Mouse (Mus musculus) lung, embryonic 14.5 days (tissue): Measurements from ENCODE around the gene Cst8. TPM values are rescaled to one million over a fixed set of nuclear protein-coding genes. Genes with fewer than 3 reads are reported as not detected.

Experiments used
- ATAC-seq: fragments of 200-750 bp; cut with Nextera tagmentation; 2 replicates; pipeline ENCODE4 v1.8.0; 2017; ENCODE audit warnings: mild to moderate bottlenecking, moderate TSS enrichment, moderate library complexity; ENCODE audit not compliant: insufficient read depth
- DNase-seq: peaks from one replicate; pipeline ENCODE4 v3.0.0-alpha.2; 2015
- H3K27ac ChIP-seq: fragments of 300-500 bp; sonication (generic); 2 replicates; pipeline ENCODE4 v1.5.1; 2014; ENCODE audit warnings: low read depth, mild to moderate bottlenecking, moderate library complexity
- H3K27me3 ChIP-seq: fragments of 300-500 bp; sonication (generic); 2 replicates; pipeline ENCODE4 v1.6.1; 2014; ENCODE audit warnings: low read length, control low read depth; ENCODE audit not compliant: insufficient read depth
- H3K36me3 ChIP-seq: fragments of 300-500 bp; sonication (generic); 2 replicates; pipeline ENCODE4 v1.6.1; 2014; ENCODE audit warnings: control low read depth; ENCODE audit not compliant: insufficient read depth
- H3K4me1 ChIP-seq: fragments of 300-500 bp; sonication (generic); 2 replicates; pipeline ENCODE4 v1.6.1; 2014; ENCODE audit warnings: antibody characterized with exemption, control low read depth; ENCODE audit not compliant: insufficient read depth
- H3K4me2 ChIP-seq: fragments of 300-500 bp; sonication (generic); 2 replicates; pipeline ENCODE4 v1.6.1; 2014; ENCODE audit warnings: mild to moderate bottlenecking
- H3K4me3 ChIP-seq: fragments of 300-500 bp; sonication (generic); 2 replicates; pipeline ENCODE4 v1.5.1; 2014; ENCODE audit warnings: low read depth, low read length
- H3K9ac ChIP-seq: fragments of 300-500 bp; sonication (generic); 2 replicates; pipeline ENCODE4 v1.6.1; 2014
- H3K9me3 ChIP-seq: fragments of 300-500 bp; sonication (generic); 2 replicates; pipeline ENCODE4 v1.6.1; 2016; ENCODE audit warnings: low read depth, low read length, control low read depth
- CTCF ChIP-seq: IDR thresholded peaks from 2 replicates; pipeline ENCODE4 v1.5.1; 2016; ENCODE audit warnings: antibody characterized with exemption, low read depth
- WGBS: fragments of 180-500 bp; shearing (Covaris S2); extraction: QIAGEN DNeasy Blood & Tissue Kit; methylation state at CpG from one replicate; pipeline ENCODE4 v1.1.7; 2014; 5-methylcytosine and 5-hydroxymethylcytosine counted together
- polyA plus RNA-seq: library from polyadenylated mRNA; unstranded; fragments of >200 nt; fragmentation: Nextera tagmentation; extraction: Ambion mirVana; gene quantifications from 2 replicates; pipeline ENCODE4 v1.2.1, GENCODE M21; 2014

Gene Cst8
- polyA plus RNA-seq, 1 experiment from 2014 or later: not detected

GRCm38 (mm10) chr2:148789142-148789541 is 9.4 kb upstream of the Cst8 start, which contains the start of gene Cst12:
Gene Cst12 (plus strand): TSS chr2:148789361.
- H3K27ac ChIP-seq: no peak within 1 kb of the TSS
- no peak for TF ChIP-seq CTCF
- ATAC-seq (no peak), DNase-seq (no peak)
- no peaks in the 10 kb centered on the region for H3K9me3 ChIP-seq
- no peaks in the 10 kb centered on the region for H3K27me3 ChIP-seq
- no peak within 1 kb of the TSS for H3K4me2 ChIP-seq
- 87% methylated on average over 6 of the region's 6 CpGs for WGBS
- no peaks in the 10 kb centered on the region for H3K4me1 ChIP-seq
- H3K9ac ChIP-seq: no peak within 1 kb of the TSS
- H3K4me3 ChIP-seq: no peak within 1 kb of the TSS
- no peaks in the 10 kb centered on the region for H3K36me3 ChIP-seq

GRCm38 (mm10) chr2:148801491-148801921 is 2.9 kb downstream of the Cst8 start:
- no peaks in the 10 kb centered on the region for H3K36me3 ChIP-seq
- ATAC-seq (no peak), DNase-seq (no peak)
- no peaks in the 10 kb centered on the region for H3K9me3 ChIP-seq
- H3K4me2 ChIP-seq: no peak overlapping the region
- H3K4me3 ChIP-seq: no peak overlapping the region
- H3K27ac ChIP-seq: no peak overlapping the region
- no peaks in the 10 kb centered on the region for H3K27me3 ChIP-seq
- no peak for TF ChIP-seq CTCF
- no peaks in the 10 kb centered on the region for H3K4me1 ChIP-seq
- no peak overlapping the region for H3K9ac ChIP-seq
- WGBS: 51% methylated on average over 3 of the region's 3 CpGs

GRCm38 (mm10) chr2:148806696-148807095 is 8.1 kb downstream of the Cst8 start:
- Histone ChIP-seq H3K9ac (no peak overlapping the region), H3K4me3 (no peak overlapping the region), H3K27me3 (no peaks in the 10 kb centered on the region), H3K4me2 (no peak overlapping the region), H3K9me3 (no peaks in the 10 kb centered on the region), H3K27ac (no peak overlapping the region), H3K36me3 (no peaks in the 10 kb centered on the region), H3K4me1 (no peaks in the 10 kb centered on the region)
- 72% methylated on average over 6 of the region's 6 CpGs for WGBS
- ATAC-seq (no peak), DNase-seq (no peak)
- no peak for TF ChIP-seq CTCF

- H3K27ac ChIP-seq: no peak within 1 kb of the TSS
- TF ChIP-seq CTCF: no peak
- no peak within 1 kb of the TSS for H3K9ac ChIP-seq
- H3K4me1 ChIP-seq: no peaks in the 10 kb centered on the region
- H3K4me3 ChIP-seq: no peak within 1 kb of the TSS
- no peaks in the 10 kb centered on the region for H3K36me3 ChIP-seq
- ATAC-seq (no peak), DNase-seq (no peak)
- no peak within 1 kb of the TSS for H3K4me2 ChIP-seq
- H3K27me3 ChIP-seq: no peaks in the 10 kb centered on the region
- H3K9me3 ChIP-seq: no peaks in the 10 kb centered on the region
These were observed 21.3 kb downstream of the Cst8 start, which contains the start of gene Cst13 for GRCm38 (mm10) chr2:148819909-148820308. Gene Cst13 (plus strand): TSS chr2:148820081.

GRCm38 (mm10) chr2:148825986-148826385 is 27.4 kb downstream of the Cst8 start:
- no peak for ATAC-seq
- no peak overlapping the region for H3K27ac ChIP-seq

GRCm38 (mm10) chr2:148834912-148835311 is 36.3 kb downstream of the Cst8 start, which contains the start of gene Cst9:
Gene Cst9 (plus strand): TSS chr2:148835147.
- H3K27me3 ChIP-seq: no peaks in the 10 kb centered on the region
- no peaks in the 10 kb centered on the region for H3K36me3 ChIP-seq
- no peak within 1 kb of the TSS for H3K9ac ChIP-seq
- H3K4me3 ChIP-seq: no peak within 1 kb of the TSS
- H3K27ac ChIP-seq: no peak within 1 kb of the TSS
- WGBS: 58% methylated on average over 4 of the region's 4 CpGs
- DNase-seq (no peak), ATAC-seq (no peak)
- no peaks in the 10 kb centered on the region for H3K4me1 ChIP-seq
- TF ChIP-seq CTCF: no peak
- no peaks in the 10 kb centered on the region for H3K9me3 ChIP-seq
- no peak within 1 kb of the TSS for H3K4me2 ChIP-seq

More at GRCm38 (mm10) chr2:148825986-148826385, 27.4 kb downstream of the Cst8 start:
- no peak for TF ChIP-seq CTCF
- DNase-seq: no peak
- Histone ChIP-seq H3K4me3 (no peak overlapping the region), H3K9ac (no peak overlapping the region), H3K36me3 (no peaks in the 10 kb centered on the region), H3K27me3 (no peaks in the 10 kb centered on the region), H3K4me2 (no peak overlapping the region), H3K4me1 (no peaks in the 10 kb centered on the region), H3K9me3 (no peaks in the 10 kb centered on the region)
- 17% methylated on average over 1 of the region's 1 CpGs for WGBS

- TF ChIP-seq CTCF: no peak
- ATAC-seq: no peak
- H3K9ac ChIP-seq: no peak overlapping the region
- no peak overlapping the region for H3K4me3 ChIP-seq
- H3K4me1 ChIP-seq: no peaks in the 10 kb centered on the region
- H3K36me3 ChIP-seq: no peaks in the 10 kb centered on the region
- H3K27me3 ChIP-seq: no peaks in the 10 kb centered on the region
- 61% methylated on average over 5 of the region's 5 CpGs for WGBS
- no peak for DNase-seq
- H3K4me2 ChIP-seq: no peak overlapping the region
- H3K9me3 ChIP-seq: no peaks in the 10 kb centered on the region
- H3K27ac ChIP-seq: no peak overlapping the region
These were observed 39.6 kb downstream of the Cst8 start for GRCm38 (mm10) chr2:148838075-148838777.
